Mouse (Mus musculus) left cerebral cortex, adult 8-10 months (tissue): ENCODE measurements around the gene 1700020A23Rik. TPM values are rescaled to one million over a fixed set of nuclear protein-coding genes. Genes with fewer than 3 reads are reported as not detected.
A peak's percentile ranks its signal among the peaks of the same experiment; 100 is the strongest.
"Not testable (repeated sequence)": the region's sequence is repeated elsewhere in the genome, so short reads cannot be mapped to it uniquely, and the experiment has no call there.

Source experiments
- DNase-seq, 2 experiments: peaks; one replicate each; pipeline ENCODE4 v3.0.0; 2022; ENCODE audit warnings: low spot score in 2 of 2
- total RNA-seq, 4 experiments: library from RNA; stranded (reverse); gene quantifications; 2 replicates each; pipeline ENCODE4 v1.2.4; 2022

The 1700020A23Rik gene
- total RNA-seq: not detected

- no peak for DNase-seq
These were observed at the start of gene 1700020A23Rik, which contains the start of gene Gm28372 for GRCm38 (mm10) chr2:130404939-130405338. 1700020A23Rik (plus strand) TSS chr2:130405259. Gm28372 (plus strand) TSS chr2:130405239.

GRCm38 (mm10) chr2:130357551-130357950 lies 47.5 kb upstream of the 1700020A23Rik start:
- DNase-seq: no peak

- no peak for DNase-seq
These were observed 46.2 kb upstream of the 1700020A23Rik start for GRCm38 (mm10) chr2:130358852-130359251.

GRCm38 (mm10) chr2:130362511-130363026 lies 42.5 kb upstream of the 1700020A23Rik start:
- DNase-seq: peak in 1 of 2 experiments; percentile 27

- DNase-seq: no peak
These were observed 39.6 kb upstream of the 1700020A23Rik start for GRCm38 (mm10) chr2:130365211-130366094.

- DNase-seq: no peak
These were observed 37.7 kb upstream of the 1700020A23Rik start for GRCm38 (mm10) chr2:130367386-130367785.

- DNase-seq: not testable (repeated sequence)
These were observed 32.0 kb upstream of the 1700020A23Rik start for GRCm38 (mm10) chr2:130373026-130373425.

- no peak for DNase-seq
These were observed 30.1 kb upstream of the 1700020A23Rik start for GRCm38 (mm10) chr2:130374951-130375350.

- no peak for DNase-seq
These were observed 21.9 kb upstream of the 1700020A23Rik start for GRCm38 (mm10) chr2:130383205-130383604.

GRCm38 (mm10) chr2:130383895-130384294 lies 21.2 kb upstream of the 1700020A23Rik start:
- no peak for DNase-seq

GRCm38 (mm10) chr2:130386212-130386611 lies 18.8 kb upstream of the 1700020A23Rik start:
- no peak for DNase-seq

- DNase-seq: no peak
These were observed 16.3 kb upstream of the 1700020A23Rik start for GRCm38 (mm10) chr2:130388796-130389195.

- DNase-seq: no peak
These were observed 13.9 kb upstream of the 1700020A23Rik start for GRCm38 (mm10) chr2:130390993-130391625.

GRCm38 (mm10) chr2:130392836-130393235 lies 12.2 kb upstream of the 1700020A23Rik start:
- no peak for DNase-seq

GRCm38 (mm10) chr2:130395696-130396095 lies 9.4 kb upstream of the 1700020A23Rik start:
- DNase-seq: no peak

GRCm38 (mm10) chr2:130397186-130397985 lies 7.7 kb upstream of the 1700020A23Rik start, which contains the start of gene Cpxm1:
Cpxm1 (minus strand) TSS chr2:130397574.
- DNase-seq: no peak

- peak in 1 of 2 experiments; percentile 6 for DNase-seq
These were observed 7.0 kb upstream of the 1700020A23Rik start for GRCm38 (mm10) chr2:130398091-130398490.

GRCm38 (mm10) chr2:130400046-130400445 lies 5.0 kb upstream of the 1700020A23Rik start:
- DNase-seq: no peak

GRCm38 (mm10) chr2:130401891-130402290 lies 3.2 kb upstream of the 1700020A23Rik start:
- DNase-seq: no peak

GRCm38 (mm10) chr2:130406178-130406577 lies 1.1 kb downstream of the 1700020A23Rik start, which contains the start of gene Tmem239:
Tmem239 (plus strand) TSS chr2:130406478.
- no peak for DNase-seq

- DNase-seq: no peak
These were observed 3.1 kb downstream of the 1700020A23Rik start for GRCm38 (mm10) chr2:130408194-130408593.
